Mouse (Mus musculus) adrenal gland, postnatal 4 days (tissue): ENCODE data around the gene G0s2. TPM values are rescaled to one million over a fixed set of nuclear protein-coding genes. Genes with fewer than 3 reads are reported as not detected.
A peak's percentile ranks its signal among the peaks of the same experiment; 100 is the strongest.
"Not testable (repeated sequence)": the region's sequence is repeated elsewhere in the genome, so short reads cannot be mapped to it uniquely, and the experiment has no call there.

Experiments used
- DNase-seq, 2 experiments: peaks; one replicate each; pipeline ENCODE4 v3.0.0; 2021 to 2022; ENCODE audit warnings: low spot score in 2 of 2, mixed read lengths in 2 of 2
- total RNA-seq, 2 experiments: library from RNA; stranded (reverse); gene quantifications; 2 replicates each; pipeline ENCODE4 v1.2.3; 2021

Gene G0s2
- total RNA-seq, 2 experiments from 2014 or later = 68.2 to 71.5 TPM

DNA sequence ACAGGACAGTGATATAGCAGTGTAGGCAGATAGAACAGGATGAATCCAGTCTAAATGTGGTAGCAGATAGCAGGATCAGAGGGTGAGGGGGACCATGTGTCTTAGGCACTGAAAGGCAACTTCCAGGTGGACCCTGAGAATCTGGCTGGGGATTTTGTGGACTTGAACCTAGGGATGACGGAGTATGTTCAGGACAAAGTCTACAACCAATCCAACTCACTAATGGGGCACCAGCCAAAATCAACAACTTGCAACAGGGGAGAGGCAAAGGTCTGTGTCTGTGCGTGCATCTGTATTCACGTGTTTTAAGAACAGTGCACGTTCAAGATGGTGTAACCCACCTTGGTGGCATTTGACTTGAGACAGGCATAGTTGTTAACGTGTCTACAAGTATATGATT, 16.9 kb upstream of the G0s2 start:
- DNase-seq = no peak

DNA sequence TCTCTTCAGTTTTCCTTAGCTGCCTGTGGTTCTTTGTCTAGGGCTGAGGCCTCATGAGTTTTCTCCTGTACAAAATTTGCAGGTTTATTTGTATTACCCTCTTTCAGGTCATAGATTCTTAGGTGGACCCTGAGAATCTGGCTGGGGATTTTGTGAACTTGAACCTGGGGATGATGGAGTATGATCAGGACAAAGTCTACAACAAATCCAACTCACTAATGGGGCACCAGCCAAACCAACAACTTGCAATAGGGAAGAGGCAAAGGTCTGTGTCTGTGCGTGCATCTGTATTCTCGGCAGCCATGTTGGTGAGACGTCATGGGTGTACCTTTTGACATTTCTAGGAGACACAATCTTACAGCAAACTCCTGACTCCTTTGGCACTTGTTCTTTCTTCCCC, 16.1 kb upstream of the G0s2 start:
- DNase-seq = no peak

DNA sequence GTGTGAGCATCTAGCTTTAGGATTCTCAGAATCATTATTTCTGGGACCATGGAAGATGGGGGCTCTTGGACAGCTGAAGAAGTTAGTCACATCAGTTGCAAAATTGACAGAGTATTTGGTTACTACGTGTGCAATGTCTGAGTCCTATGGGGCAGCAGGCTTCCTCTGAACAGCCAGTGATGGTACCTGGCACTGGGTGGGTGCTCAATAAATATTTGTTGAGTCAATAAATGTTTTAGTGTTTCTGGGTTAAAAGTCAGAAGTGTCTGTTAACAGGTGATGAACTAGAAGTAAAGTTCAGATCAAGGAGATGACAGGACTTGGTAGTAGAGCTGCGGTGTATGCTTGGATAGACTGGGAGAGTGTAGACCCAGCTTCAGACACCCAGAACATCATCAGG, 14.6 kb upstream of the G0s2 start:
- no peak for DNase-seq

DNA sequence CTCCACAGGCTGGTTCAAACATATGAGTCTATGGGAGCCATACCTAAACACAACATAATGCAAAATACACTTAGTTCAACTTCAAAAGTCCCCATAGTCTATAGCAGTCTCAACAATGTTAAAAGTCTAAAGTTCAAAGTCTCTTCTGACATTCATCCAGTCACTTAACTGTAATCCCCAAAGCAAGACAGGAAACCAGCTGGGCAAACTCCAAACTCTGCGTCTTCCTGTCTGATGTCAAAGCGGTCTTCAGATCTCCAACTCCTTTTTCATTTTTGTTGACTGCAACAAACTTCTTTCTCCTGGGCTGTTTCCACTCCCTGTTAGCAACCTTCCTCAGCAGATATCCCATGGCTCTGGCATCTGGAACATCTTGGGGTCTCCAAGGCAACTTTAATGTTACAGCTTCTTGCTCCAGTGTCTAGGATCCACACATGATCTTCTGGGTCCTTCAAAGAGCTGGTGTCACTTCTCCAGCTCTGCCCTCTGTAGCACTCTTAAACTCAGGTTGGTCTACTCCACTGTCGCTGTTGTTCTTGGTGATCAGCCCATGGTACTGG, 12.8 kb upstream of the G0s2 start:
- DNase-seq = not testable (repeated sequence)

DNA sequence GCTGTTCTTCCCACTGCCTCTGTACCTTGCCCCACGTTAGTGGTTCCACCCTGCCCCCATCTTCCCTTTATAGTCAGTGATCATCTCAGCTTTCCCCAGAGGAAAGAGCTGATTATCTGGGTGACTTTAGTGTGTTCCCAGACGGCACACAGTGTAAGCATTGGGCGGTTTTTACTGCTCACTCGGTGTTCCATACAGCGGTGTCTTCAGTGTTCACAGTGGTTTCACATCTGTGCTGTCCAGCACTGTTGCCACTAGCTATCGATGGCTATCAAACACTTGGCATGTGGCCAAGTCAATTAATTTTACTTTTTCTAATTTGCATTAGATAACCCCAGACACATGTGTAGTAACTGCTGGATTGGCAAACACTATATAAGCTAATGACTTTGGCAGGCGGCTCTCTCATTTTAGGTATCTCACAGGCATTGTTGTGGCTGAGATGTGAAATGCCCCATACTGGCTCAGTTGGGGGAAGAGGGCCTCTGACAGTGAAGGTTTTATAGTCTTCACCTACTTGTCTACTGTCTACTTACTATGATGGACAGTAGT, 11.3 kb upstream of the G0s2 start:
- no peak for DNase-seq

DNA sequence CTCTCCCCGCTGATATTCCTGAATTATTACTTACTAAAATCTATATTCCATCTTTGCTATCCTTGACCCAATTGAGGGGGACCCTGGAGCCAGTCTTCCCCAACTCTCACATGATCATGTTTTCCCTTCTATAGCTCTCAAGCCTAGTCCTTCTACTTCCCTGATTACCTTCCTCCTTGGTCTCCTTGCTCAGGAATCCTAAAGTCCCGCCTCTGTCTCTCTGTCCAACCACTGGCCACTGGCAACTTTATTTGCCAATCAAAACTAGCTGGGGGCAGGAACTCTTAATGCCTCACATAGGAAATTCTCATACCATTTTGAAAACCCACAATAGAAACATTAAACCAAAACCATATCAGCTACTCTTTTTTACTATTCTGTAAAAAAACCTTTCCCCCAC, 8.3 kb upstream of the G0s2 start:
- no peak for DNase-seq

DNA sequence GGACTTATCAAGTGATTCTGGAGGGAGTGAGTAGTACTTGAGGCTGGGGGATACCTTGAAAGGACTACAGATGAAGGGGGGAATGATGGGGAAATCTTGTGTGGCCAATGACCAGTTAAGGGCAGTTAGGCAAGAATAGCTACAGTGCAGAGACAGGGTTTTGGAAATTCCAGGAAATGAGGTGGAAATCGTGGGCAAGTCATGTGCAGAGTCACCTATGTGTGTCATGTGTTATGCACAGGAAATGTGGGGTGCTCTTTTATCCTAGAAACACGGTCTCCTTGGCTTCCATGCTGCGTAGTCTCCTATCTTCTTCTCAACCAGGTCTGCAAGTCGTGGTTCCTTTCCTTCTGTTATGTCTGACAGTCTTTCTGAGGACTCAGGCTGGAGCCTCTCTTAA, 6.5 kb upstream of the G0s2 start:
- DNase-seq = no peak

DNA sequence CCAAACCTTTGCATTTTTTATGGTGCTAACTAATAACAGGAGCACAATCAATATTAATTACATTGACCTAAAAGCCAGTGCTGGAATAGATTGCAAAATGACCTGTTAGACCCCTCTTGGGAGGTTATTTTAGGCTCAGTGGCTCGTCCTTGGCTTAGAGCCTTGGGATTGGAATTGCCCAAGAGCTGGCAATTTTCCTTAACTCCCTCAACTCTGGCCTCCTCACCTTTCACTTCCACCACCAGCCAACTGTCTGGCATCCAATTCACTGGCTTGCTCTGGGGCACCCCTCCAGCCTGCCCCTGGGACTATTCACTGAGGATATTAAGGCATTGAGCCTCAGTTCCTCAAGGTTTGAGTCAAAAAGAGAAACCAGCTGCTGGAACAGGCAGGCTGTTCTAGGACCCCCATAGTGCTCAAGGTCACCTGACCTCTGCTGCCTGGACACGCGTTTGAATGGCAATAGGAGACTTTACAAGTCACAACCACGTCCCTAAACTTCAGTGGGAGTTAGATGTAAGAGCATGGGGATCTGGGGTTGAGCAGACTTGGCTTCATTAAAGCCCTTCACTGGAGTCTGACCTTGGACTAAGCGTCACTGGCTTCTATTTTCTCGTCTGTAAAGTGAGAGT, 5.5 kb upstream of the G0s2 start:
- no peak for DNase-seq

DNA sequence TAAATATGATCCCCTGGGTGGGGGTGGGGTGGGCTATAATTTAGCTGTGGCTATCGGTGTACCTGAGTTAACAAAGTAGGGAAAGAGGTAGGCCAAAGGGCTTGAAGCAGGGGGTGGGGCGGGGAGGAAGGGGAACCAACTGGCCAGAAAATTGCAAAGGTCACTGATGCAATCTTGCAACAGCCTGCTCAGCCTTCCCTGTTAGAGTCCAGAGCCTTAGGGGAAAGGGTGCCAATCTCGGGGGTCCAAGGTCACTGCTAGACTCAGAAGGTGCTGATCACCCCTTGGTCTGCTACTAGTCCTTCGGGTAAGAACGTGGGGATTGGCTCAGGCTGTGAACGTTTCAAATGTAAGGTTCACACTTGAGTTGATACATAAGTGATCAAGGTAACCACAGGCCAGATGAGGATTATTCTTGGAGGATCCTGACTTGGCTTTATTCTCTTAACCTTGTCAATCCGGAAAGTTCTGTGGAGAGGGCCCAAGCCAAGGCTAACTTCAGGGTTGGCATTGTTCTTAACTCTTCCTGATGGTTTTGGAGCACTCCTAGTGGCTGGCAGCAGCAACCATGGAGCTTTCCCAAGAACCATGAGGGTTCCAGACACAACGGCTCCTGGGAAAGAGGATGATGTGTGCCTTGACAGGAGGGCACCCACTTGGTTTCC, 1.5 kb upstream of the G0s2 start:
- DNase-seq = no peak

DNA sequence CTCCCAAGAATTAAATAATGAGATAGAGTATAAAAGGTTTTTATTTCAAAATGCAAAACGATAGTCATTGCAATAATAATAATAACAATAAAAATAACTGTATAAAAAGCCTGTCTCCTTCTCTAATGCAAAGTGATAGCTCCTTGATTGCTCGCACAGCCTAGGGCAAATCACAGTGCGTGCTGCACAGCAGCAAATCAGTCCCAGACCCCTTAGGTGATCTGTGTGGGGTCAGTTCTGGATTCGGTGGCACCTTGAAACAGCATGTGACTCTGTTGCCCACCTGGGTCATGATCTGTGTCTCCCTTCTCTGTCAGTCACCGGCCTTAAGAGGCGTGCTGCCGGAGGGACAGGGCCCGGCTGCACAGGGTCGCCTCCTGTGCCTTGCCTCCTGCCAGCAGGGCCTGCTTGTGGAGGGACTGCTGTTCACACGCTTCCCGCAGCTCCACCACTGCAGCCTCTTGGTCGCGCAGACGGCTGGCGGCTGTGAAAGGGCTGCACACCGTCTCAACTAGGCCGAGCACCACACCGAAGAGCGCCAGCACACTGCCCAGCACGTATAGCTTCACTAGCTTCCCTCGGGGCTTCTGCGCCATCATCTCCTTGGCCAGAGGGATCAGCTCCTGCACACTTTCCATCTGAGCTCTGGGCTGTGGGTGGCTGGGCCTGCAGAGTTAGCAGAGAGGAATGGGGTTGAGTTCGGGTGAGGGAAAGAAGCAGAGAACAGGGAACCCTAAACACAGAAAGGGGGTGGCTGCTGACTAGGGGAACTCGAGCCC, 691 bp downstream of the G0s2 start:
- DNase-seq = peak in 1 of 2 experiments; percentile 10

DNA sequence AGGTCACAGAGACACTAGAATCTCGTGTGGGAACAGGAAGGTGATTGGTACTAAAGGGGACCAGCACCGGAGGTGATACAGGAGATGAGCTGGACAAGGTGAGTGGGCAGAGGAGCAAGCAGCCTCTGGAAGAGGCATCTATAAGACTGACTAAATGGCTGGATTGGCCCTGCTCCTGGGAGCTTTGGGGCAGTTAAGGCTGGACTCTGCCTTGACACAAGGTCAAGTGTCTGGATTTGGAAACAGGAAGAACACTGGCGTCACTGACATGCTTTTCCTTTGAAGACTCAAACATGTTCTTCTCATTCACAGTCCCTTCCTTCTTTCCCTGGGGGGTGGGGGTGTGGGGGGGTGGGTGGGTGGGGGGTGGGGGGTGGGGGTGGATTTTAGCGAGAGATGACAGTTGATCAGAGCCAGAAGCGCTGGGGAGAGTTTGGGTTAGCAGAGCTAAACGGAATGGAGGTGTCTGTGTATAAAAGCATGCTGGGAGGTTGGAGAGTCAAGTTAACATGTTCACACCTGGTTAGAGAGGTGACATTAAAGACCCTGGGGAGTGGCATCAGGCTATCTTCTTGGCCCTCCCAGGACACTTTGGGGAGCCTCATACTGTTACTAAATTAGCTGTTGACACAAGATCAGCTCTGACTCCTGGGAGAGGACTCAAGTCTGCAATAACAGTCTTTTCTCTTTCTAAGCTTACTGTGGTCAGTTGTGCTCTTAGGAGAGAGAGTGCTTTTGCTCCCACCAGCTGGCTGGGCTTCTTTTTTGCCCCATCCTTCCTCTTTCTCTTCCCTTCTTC, 1.9 kb downstream of the G0s2 start:
- DNase-seq = no peak

DNA sequence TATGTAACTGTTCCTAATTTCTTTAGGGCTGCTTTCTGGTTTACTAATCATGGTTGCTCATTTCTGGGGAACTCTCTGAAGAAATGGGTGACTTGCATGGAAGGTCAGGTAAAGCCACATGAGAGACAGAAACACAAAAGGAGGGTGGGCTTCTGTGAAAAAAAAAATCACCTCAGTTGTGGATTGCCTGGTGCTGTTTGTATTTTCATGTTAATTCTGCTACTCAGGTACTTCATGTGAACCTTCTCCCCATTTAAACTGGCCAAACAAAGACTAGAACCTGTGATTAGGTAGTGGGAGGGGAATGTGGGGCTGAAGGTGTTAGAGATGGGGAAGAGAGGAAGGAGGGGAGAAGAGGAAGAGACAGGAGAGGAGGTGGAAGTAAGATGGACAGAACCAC, 7.3 kb downstream of the G0s2 start:
- DNase-seq = no peak

DNA sequence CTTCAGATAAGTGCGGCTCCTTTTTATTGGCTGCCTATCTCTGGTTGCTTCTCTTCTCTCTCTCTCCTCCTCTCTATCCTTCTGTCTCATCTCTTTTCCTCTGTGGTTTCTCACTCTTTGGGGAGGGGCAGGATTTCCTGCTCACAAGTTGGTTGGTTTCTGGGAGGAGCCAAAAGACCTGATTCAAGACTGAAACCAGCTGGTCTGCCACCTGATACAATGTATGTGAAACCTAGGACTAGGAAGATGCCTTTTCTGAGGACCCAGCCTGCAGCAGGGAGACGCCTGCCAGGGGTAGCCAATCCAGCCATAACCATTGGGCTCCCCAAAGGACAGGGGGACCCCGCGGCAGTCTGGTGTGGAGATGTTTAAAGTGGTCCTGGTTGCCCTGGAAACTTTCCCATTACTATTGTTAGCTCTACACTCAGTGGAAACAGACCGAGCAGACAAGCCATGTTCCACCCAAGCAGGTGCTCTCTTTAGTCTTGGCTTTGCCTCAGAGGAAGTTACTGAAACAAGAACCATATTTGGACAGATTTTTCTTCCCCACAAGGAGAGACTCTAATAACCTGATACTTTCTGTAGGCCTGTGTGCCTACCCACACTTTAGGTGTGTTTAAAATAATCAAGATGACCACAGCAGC, 8.9 kb downstream of the G0s2 start, which contains the start of gene Hsd11b1:
Gene Hsd11b1 (minus strand): TSS at position 121 of the 644 bp plus-strand sequence.
- no peak for DNase-seq

DNA sequence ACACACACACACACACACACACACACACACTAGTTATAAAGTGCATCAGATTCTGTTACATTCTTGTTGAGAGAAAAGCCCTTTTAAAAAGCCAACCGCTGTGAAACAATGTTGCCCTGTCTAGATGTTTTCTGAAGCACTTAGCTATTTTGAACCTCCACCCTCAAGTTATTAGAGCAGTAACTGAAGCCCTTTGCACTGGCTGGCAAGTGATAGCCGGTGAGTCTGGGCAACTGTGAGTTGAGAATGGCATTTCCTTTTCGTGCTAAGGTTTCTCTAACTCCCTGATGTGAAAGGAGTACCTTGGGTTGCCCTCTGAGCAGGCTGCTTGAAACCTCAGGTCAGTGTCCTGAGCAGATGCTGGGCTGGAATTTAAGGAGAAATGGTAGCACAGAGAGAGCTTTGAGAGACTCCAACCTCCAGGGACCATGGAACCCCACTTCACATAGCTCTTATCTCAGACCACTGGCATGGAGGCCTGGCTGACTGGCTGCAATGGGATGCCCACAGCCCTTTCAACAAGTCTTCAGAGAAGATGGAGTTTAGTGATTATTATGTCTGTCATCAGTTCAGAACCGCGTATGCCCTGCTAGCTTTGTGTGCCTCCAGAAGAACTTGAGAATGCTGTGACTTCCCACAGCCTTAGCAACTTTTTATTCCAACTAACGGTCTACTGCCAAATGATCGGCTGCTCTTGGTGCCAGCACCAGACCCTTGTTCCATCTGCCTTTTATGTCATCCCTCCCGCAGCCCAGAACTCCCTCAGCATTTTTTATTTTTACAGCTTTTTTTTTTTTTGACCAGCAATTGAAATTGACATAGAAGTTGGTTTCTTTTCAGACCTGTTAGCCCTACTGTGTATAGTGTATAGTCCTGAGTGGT, 9.8 kb downstream of the G0s2 start:
- no peak for DNase-seq

DNA sequence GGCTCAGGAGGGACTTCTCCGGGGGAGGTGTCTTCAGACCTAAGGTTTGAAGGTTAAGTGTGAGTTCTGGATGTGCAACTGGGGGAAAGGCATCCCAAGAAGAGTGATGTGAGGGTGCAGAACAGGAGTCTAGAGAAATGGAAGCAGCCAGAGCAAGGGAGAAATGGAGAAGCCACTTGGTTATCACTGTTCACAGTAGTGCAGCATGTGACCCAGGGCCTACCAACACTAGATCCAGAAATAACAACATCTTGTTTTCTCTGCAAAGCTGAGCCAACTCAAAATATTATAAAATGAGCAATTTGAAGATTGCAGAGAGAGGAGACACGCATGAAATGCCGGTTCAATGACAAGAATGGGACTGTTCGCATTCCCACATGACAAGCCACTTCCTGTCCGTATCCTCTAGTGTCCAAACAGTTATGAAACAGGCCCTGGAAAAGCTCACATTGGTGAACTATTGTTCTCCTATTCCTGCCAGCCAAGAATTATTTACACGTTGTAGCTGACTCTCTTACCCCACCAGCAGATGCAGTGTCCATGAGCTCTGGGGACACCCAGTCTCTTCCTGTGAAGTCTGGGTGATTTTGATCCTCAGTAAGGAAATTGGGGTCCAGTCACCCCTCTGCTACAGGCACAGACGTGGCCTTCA, 11.0 kb downstream of the G0s2 start:
- no peak for DNase-seq

DNA sequence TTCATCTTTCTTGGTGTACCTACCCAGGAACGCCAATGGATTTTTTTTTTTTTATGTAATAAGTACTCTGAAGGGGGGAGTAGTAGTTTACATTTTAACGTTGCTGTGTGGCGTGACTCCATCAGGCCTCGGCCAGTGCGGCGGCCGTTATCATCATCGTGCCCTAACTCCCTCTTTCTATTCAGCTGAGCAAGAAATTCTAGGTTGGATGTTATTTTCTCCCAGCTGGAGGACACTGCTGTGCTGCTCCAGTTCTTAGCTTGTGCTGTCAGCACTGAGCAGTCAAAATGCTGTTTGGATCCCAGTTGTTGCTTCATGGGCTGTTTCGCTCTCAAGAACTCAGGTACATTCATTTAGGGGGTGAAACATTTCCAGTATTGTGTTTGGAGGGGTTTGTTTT, 13.5 kb downstream of the G0s2 start:
- no peak for DNase-seq

DNA sequence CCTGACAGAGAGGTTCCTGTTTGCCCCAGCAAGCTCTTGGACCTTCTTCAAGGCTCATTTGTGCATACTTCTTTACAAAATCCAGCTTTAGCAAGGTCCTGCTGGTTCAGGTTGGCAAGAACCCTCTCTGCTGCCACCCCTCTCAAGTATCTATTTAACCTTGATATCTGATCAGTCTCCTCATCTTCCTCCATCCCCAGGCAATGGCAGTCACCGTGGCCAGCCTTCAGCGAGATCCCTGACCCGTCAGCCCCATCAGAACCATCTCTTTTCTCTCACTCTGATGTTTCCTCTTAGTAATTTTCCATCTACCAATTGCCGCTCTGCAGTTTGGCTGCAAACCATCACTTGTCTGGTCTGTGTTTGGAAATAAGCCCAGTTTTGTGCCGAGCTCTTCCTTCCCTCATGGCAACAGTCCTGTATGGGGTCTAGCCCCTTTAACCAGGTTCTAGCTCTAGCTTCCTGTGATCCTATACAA, 16.4 kb downstream of the G0s2 start:
- no peak for DNase-seq

DNA sequence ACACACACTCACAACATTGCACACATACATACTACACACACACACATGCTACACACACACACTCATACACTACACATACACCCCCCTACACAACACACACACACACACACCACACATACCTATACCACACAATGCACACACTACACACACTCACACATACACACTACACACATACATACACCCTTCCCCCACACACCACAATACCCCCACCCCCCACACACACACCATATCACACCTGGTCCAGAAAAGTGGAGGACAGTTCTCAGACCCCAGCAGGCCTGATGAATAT, 16.8 kb downstream of the G0s2 start:
- no peak for DNase-seq
